Mouse (Mus musculus) small intestine, adult 2 months (tissue): Measurements from ENCODE around the gene Pld5.

Experiments used
- CTCF ChIP-seq: fragments of 200-500 bp; IDR thresholded peaks from 2 replicates; pipeline ENCODE4 v1.5.1; 2012; ENCODE audit warnings: low read depth, mild to moderate bottlenecking, control low read depth, inconsistent platforms, low read length, moderate library complexity, mixed read lengths; ENCODE audit not compliant: insufficient replicate concordance, insufficient read length; ENCODE audit errors: extremely low read depth
- POLR2A ChIP-seq: fragments of 200-500 bp; IDR thresholded peaks from 2 replicates; pipeline ENCODE4 v1.6.1; 2012; ENCODE audit warnings: low read depth, mild to moderate bottlenecking, control low read depth, inconsistent platforms, low read length, moderate library complexity

DNA sequence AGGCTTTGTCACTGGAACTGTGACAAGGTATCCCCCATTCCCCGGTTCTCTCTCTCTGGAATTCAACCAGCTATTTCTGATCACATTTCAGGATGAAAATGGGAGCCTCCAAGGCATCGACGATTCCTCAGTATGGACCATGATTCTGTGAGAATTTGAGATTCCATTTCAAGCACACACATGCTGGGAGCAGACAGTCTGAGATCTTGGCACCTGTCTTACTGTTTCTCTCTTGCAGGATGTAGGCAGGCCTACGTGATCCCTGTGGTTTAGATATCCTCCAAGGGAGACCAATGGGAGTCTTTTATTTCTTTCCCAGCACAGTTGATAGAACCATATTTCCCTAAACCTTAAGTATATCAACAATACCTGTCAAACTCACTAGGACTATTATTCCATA, 159.5 kb downstream of the Pld5 start:
- TF ChIP-seq POLR2A (no peak), CTCF (no peak)
